Mouse (Mus musculus) C2C12 (cell line): ENCODE data around the gene Pdcd11.

ENCODE experiments used
- CEBPB ChIP-seq: IDR thresholded peaks from one replicate; pipeline ENCODE4 v1.6.1; 2011; ENCODE audit warnings: low read depth, mild to moderate bottlenecking, control low read depth, moderate library complexity
- CTCF ChIP-seq: IDR thresholded peaks from one replicate; pipeline ENCODE4 v1.5.1; 2011; ENCODE audit not compliant: control insufficient read depth, insufficient read depth, insufficient read length
- FOSL1 ChIP-seq: IDR thresholded peaks from one replicate; pipeline ENCODE4 v1.8.0; 2011; ENCODE audit warnings: mild to moderate bottlenecking, low read length; ENCODE audit not compliant: poor library complexity, insufficient read depth, severe bottlenecking
- MAX ChIP-seq: IDR thresholded peaks from one replicate; pipeline ENCODE4 v1.6.1; 2011; ENCODE audit warnings: mild to moderate bottlenecking, control low read depth
- MYOD1 ChIP-seq: IDR thresholded peaks from one replicate; pipeline ENCODE4 v1.6.1; 2011; ENCODE audit warnings: low read depth; ENCODE audit not compliant: control insufficient read depth, insufficient read length
- MYOG ChIP-seq: IDR thresholded peaks from one replicate; pipeline ENCODE4 v1.6.1; 2011; ENCODE audit not compliant: control insufficient read depth, insufficient read length; ENCODE audit errors: extremely low read depth
- USF1 ChIP-seq: IDR thresholded peaks from one replicate; pipeline ENCODE4 v1.6.1; 2011; ENCODE audit warnings: low read depth, mild to moderate bottlenecking, control low read depth, moderate library complexity

DNA sequence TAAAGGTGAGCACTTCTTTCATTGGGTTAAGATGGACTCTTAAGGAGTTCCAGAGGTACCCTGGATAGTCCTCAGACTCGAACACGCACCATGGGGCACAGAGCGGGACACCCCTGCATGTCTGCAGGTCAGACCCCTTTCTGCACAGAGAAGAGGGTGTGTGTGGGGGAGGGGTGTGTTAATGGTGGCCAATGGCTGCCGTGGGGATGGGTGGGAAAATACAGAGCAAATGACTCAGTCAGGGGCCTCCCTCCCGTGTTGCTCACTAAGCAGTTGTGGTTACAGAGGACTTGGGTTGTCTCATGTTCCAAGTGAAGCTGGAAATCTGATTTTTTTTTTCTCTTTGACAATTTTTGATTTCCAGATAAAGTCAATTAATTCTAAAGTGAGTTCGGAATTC, 51.9 kb downstream of the Pdcd11 start:
- TF ChIP-seq CTCF, result no peak
- no peak for TF ChIP-seq MYOD1
- TF ChIP-seq CEBPB, result no peak
- TF ChIP-seq MYOG, result no peak
- no peak for TF ChIP-seq MAX
- TF ChIP-seq USF1, result no peak
- no peak for TF ChIP-seq FOSL1
